Mouse (Mus musculus) cerebellum, adult 2 months (tissue): ENCODE data around the gene Ift122.

Experiments used
- CTCF ChIP-seq: fragments of 200-500 bp; IDR thresholded peaks from 2 replicates; pipeline ENCODE4 v1.5.1; 2011; ENCODE audit warnings: low read depth, mild to moderate bottlenecking, control low read depth, low read length, moderate library complexity, borderline replicate concordance; ENCODE audit not compliant: insufficient read depth
- POLR2A ChIP-seq: fragments of 200-500 bp; IDR thresholded peaks from 2 replicates; pipeline ENCODE4 v1.6.1; 2011; ENCODE audit warnings: low read length, control low read depth, borderline replicate concordance; ENCODE audit not compliant: insufficient read depth

GRCm38 (mm10) chr6:115860027-115860556 lies 6.8 kb downstream of the Ift122 start:
- TF ChIP-seq POLR2A (no peak), CTCF (no peak)
